Mouse (Mus musculus) kidney, adult 8-10 months (tissue): ENCODE results near the gene Cx3cl1.

ENCODE experiments used
- DNase-seq, 2 experiments: peaks; one replicate each; pipeline ENCODE4 v3.0.0; 2022

Cx3cl1 gene

DNA sequence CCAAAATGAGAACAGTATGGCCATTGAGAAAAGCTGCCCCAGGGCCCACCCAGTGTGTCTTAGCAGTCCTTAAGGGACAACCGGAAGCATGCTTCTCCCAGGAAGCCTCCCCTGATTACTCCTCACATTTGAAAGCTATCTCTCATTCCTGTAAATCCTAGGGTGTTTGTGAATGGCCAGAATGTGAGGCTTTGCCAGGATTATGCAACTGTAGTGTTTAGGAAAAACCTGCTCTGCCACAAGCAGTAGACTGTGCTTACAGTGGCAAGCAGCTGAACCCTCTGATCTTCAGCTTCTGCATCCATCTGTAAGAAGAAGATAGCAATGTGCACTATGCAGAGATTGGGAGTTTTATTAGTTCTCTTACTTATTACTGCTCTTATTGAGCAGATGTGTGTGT, 2.8 kb downstream of the Cx3cl1 start:
- DNase-seq = no peak

DNA sequence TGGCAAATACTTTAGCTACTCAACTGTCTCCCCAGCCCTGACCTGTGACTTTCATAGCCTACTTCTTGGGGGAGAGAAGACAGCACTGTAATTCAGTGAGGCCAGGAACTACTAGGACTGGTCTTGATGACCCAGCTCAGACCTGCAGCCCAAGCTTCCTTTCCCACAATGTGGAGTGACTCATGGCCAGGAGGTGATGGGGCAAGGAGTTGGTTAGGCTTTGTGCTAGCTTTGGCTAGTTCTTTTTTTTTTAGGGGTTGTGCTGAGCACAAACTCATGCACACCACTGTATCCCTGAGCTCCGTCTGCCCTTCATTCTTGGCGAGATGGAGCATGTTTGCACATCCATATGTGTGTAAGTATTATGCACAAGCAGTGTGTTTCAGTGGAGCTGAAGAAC, 4.5 kb downstream of the Cx3cl1 start:
- DNase-seq = no peak

DNA sequence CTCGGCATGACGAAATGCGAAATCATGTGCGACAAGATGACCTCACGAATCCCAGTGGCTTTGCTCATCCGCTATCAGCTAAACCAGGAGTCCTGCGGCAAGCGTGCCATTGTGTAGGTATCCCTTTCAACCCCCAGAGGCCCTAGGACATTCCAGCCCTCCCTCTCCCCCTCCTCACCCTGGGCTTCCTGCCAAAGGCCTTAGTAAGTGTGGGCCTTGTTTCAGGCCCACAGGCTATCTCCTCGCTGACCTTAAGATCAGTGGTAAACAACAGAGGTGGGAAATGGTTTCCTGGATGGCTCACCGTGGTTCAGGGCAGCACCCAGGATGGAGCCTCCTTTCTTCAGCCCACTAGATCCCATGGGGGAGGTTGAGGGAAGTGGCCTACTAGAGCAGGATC, 6.2 kb downstream of the Cx3cl1 start:
- no peak for DNase-seq

DNA sequence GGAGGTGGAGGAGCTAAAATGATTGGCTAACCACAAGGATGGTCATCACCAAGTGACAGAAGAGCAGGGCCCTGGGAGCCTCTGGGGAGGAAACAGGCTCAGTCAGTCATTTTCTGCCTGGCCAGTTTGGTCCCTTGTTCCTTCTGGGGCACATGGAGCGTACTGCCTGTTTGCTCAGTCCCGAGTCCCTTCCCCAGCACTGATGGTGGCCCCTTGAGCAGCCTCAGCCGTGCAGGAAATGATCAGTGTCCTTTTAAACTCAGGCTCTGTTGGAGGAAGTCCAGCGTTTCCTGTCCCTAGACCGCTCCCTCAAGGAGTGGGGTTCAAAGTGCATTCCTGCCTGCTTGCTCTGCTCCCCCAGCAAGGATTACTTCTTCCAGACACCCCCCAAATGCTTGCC, 6.7 kb downstream of the Cx3cl1 start:
- DNase-seq = peak; percentile 82 to 85

DNA sequence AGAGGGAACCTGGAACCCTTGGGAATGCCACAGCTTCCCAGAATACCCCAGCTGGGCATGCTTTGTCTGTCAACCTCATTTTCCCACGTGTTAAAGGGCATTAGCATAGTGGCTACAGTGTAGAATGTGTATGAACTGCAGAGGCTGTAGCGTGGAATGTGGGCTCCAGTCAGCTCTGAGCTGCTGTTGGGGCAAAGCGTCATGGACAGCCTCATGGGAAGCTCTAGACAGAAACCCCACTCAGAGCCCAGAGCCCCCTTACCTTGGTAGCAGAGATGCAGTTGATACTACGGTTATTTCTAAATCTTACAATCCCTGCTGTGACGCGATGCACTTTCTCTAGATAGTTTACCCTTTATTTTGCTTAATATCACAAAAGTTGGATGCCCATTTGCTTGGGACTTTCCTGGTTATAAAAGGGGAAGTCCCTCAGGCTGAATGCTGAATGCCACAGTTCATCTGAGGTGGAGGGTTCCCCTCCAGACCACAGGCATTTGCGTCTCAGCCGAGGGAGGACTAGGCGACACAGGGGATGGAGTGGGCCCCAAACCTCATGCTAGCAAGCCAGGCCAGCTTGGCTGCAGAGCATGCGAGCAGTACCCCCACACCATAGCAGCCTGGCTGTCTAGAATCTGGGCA, 7.2 kb downstream of the Cx3cl1 start:
- DNase-seq = no peak

DNA sequence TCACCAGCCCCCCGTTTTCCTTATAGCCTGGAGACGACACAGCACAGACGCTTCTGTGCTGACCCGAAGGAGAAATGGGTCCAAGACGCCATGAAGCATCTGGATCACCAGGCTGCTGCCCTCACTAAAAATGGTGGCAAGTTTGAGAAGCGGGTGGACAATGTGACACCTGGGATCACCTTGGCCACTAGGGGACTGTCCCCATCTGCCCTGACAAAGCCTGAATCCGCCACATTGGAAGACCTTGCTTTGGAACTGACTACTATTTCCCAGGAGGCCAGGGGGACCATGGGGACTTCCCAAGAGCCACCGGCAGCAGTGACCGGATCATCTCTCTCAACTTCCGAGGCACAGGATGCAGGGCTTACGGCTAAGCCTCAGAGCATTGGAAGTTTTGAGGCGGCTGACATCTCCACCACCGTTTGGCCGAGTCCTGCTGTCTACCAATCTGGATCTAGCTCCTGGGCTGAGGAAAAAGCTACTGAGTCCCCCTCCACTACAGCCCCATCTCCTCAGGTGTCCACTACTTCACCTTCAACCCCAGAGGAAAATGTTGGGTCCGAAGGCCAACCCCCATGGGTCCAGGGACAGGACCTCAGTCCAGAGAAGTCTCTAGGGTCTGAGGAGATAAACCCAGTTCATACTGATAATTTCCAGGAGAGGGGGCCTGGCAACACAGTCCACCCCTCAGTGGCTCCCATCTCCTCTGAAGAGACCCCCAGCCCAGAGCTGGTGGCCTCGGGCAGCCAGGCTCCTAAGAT, 7.9 kb downstream of the Cx3cl1 start:
- DNase-seq = no peak

DNA sequence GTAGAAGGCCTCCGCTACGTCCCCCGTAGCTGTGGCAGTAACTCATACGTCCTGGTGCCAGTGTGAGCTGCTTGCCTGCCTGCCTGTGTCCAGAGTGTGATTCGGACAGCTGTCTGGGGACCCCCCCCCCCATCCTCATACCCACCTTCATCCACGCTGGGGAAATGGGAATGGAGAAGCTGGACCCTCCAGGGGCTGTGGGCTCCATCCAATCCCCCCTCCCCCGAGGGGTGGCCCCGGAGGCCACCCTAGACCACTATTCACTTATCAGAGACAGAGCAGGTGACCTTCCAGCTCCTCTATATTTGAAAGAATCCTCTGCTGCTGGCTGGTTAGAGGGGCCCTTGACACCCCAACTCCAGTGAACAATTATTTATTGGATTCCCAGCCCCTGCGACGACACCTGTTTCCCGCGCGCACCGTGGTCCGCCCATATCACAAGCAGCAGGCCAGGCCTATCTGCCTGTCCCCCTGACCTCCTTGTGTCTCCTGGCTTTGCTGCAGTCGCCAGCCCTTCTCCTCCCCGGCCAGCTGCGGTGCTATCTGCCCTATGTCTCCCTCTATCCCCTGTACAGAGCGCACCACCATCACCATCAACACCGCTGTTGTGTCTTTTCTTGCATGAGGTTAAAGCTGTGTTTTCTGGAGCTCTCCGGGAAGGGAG, 8.8 kb downstream of the Cx3cl1 start:
- no peak for DNase-seq

DNA sequence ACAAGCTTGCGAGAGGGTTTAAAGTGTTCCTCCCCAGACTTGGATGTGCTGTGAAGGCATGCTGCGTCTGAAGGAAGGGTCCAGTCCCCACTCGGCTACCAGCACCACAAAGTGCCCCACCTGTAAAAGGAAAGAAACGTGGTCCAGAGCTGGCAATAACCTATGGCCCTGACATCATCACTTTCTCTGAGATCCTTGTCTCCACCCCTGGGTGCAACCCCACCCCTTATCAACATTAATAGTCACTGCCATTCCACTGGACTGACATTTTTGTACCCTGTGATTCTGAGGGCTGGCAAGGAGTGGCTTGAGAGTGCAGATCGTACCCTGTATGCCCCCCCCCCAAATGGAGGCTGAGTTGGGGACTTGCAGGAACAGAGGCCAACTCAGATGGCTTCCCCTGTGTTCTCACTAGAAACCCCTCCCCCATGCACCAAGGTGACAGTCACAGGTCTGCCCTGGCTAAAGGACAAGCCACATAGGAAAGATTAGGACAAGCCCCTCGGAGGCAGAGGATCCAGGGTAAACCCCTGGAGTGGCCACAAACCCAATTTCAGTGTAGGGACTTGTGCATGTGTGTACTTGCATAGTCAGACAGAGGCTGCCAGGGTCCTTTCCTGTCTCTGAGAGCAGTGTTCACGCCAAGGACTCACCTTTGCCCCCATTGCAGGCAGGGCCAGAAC, 9.5 kb downstream of the Cx3cl1 start:
- DNase-seq = no peak

DNA sequence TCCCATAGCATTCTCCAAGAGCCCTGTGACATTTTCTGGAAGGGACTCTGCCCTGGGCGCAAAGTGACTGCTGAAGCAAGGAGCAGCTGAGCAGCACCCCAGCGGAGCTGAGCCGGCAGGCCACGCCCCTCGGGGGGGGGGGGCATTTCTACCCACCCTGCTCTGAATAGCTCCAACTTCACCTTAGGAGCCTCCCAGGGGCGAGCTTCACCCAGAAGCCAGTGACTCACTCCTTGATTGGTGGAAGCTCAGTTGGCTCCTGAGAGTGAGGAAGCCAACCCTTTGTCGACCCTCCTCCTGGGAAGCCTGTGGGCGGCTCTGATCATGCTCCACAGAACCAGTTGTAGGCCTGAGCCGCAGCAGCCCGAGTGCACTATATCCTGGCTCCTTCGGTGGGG, 10.0 kb downstream of the Cx3cl1 start:
- DNase-seq = peak; percentile 89 to 93

DNA sequence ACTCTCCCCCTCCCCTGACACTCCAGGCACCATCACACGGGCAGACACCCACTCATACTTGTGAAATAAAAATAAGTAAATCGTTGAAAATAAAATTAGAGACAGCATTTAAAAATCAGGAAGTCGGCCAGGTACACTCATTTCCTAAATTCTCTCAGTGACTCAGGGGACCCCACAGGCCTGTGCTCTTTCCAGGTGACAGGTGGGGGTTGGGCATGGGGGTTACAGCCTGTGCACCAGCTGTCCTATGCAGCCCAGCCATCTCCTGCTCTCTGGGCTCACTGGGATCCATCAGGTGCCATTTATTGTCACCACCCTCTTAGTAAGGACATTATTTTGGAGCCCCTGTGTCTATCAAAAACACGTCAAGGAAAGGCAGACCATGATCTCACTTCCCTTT, 12.1 kb downstream of the Cx3cl1 start:
- DNase-seq = no peak

DNA sequence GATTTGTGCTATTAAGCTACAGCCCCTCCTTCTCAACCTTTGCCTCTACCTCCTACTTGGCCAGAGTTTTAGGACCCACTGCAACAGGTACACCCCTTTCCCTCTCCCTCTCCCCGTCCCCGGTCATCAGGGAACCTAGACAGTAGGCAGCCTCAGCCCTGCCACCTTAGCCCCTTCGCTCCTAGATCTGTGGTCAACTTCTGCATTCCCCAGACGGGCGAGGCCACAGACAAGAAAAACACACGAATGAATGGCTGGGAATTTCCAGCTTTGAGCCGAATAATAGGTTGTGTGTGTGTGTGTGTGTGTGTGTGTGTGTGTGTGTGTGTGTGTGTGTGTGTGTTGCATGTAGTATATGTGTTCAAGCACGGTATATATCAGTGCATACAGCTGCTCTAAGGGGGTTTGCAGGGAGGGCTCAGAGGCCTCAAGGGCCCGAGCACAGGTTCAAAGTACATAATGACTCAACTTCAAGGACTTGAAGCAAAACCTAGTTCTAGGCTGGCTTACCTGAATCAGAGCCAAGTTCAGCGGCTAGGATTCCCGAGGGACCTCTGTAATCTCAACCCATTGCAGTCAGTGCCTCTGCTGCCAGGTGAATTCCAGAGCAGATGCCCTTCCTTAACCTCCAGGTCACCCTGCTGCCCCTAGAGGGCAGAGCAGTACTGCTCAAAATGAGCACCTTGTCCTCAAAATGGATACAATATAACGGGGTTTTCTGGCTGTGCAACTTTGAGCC, 13.6 kb downstream of the Cx3cl1 start:
- peak; percentile 86 for DNase-seq

DNA sequence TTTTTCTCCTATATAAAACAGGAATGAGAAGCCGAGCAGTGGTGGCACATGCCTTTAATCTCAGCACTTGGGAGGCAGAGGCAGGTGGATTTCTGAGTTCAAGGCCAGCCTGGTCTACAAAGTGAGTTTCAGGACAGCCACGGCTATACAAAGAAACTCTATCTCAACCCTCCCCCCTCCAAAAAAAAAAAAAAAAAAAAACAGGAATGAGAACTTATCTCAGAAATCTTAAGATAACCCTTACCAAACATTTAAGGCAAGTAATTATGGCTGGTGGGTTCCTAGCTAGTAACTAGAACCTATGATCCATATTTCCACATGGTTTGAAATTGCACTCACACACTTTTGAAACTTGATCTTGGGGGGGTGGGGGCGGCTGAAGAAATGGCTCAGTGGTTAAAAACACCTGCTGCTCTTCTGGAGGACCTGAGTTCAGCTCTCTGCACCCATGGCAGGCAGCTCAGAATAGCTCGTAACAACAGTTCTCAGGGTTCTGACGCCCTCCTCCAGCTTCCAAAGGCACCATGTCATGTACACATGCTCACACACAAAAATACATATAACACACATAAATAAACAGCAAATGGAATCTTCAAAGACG, 14.3 kb downstream of the Cx3cl1 start:
- DNase-seq = no peak

DNA sequence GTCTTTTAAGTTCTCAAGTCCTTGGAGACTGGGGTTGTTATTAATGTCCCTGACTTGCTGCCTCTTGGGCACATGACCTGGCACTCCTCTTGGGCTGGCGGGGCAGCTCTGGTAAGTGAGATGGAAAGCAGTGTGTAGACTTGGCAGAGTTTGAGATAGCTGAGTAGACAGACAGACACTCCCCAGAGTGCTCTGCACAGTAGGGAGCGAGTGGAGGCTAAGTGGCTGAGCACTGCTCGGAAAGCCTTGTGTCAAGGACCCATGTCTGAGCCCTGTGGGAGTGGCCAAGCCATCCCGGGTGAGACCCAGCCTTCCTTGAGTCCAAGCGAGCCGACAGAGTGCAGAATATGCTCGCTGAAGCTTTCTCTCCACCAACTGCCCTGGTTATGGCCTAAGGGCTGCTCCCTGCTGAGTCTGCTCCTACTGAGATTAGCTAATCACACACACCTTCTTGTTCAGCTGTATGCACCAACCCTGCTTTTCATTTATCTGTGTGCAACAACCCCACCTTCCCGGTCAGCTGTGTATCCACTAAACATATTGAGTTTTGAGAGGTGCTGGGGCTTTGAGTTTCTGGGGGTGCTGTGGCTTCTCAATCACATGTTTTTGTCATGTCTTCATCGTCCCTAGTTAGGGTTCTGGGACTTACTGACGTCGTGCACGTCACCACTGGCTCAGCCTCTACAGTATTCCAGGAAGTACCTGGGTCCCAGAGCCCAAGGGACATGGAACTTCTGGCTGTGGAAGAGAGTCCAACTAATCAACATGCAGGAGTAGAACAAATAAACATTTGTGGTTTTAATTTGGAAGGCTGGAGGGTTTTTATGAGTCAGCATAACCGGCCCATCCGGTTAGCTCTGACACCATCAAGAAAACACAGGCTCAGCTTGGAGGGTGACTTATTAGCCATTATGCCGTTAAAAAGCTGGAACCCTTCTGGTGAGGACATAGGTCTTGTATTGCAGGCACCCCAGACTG, 16.0 kb downstream of the Cx3cl1 start:
- DNase-seq = peak; percentile 55 to 83

DNA sequence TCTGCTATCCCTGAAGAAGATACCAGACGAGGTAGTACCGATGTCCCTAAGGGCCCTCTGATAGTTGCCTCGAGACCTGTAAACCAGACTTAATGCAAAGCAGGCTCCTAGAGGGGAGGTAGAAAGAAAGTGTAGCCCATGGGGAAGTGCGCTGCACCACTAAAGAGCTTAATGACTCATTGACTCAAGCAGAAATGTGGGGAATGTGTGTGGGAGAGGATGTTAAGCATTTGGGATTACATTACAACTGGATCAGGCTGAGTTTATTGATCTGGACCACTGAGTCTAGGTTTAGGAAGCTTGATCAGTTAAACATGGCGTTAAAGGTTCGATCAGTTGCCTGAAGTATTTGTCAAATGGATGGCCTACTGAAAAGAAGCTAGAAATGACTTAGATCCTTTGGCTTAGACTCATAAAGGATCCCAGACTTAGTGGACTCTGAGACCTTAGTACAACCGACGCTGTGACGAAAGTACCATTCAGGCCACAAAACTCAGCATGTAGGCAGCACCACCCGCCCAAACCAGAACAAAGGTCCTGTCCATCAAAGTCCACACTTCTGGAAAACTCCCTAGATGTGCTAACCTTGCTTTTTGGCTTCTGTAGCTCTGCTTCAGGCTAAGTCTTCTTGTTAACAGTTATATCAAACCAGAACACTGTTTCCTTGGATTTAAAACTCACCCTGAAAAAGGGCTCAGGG, 17.6 kb downstream of the Cx3cl1 start:
- DNase-seq = peak in 1 of 2 experiments; percentile 57

DNA sequence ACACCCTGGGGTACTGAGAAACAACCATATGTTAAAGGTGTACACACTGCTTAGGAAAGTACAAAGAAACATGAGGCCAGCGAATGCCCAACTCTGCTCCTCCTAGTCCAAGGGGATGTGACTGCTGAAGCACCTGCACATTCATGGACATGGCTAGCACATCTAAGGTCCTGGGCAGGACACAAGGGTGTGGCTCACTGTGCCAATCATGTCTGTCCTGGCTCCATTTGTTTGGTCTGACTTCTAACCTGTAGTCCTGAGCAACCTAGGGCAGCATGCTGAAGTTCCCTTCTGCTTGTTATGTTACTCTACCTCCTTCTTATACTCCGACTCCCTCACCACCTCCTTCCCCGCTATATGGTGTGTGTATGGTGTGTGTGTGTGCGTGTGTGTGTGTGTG, 22.6 kb downstream of the Cx3cl1 start:
- no peak for DNase-seq

DNA sequence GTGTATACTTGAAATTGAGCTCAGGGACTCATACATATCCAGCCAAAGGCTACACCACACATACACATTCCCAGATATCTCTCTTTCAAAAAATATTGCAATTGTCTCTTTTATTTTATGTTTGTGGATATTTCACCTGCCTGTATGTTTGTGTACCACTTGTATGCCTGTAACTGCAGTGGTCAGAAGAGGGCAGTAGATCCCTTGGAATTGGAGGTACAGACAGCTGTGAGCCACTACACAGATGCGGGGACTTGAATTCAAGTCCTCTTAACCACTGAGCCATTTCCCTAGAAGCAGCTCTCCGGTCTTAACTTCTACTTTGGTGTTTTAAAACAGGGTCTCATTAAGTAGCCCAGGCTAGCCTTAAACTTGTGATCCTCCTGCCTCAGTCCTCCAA, 23.0 kb downstream of the Cx3cl1 start:
- DNase-seq = no peak

DNA sequence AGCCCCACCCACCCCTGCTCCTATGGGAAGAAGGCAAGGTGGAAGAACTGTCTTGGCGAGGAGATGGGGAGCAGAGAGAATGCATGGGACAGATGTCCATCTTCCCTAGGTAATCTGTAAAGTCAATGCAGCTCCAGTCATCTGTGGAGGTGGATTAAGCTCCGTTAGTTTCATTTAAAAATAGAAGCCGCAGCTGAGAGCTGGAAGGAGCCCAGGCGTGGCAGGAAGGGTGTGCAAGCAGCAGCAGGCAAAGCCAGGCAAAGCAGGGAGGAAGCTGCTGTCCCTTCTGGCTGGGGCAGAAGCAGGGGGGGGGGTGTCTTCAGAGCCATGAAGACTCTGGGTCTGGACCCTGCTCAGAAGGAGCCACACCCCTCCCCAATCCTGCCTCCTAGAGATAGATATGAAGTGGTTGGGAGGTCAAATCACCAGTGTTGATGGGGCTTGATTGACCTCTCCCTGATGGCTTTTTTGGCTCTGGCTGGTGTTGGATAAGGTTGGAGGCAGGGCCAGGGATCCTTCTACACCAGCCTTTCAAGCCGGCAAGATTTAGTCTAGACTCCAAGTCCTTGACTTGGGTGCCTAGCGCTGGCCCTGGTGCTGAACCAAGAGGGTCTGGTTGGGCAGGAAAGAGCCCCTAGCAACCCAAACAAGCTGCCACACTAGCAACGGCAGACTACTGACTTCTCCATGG, 28.6 kb downstream of the Cx3cl1 start:
- DNase-seq = no peak

DNA sequence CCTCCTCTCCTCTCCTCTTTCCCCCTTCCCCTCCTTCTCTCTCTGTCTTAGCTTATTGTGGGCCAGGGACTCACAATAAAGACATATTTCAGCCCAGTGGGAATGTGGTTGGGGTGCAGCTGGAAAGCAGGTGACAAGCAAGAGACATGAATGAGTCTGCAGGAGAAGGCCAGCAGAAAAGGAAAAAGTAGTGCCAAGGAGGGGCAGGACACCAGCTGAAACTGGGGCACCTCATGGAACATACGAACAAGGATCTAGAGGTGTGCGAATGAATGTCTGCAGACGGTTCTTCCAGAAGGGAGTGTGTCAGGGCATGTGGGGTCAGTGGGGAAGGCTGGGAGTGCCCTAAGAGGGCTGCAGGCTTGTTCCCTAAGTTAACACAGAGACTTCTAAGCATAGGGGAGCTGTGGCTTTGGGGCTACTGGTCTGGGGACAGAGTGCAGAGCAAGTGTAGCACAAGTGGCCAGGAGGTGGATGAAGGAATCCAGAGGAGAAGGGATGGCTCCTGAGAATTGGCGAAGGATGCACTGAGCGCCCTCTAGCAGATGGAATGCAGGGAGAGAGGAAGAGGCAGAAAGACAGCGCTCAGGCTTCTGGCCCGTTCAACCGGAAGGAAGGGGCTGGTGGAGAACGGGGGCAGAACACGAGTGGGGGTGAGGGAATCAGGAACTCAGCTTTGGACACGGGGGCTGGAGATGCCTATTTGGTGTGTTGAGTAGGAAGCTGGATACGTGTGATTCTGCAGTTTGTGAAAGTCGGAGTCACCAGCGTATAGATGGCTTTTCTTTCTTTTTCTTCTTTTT, 29.7 kb downstream of the Cx3cl1 start:
- peak in 1 of 2 experiments; percentile 76 for DNase-seq

DNA sequence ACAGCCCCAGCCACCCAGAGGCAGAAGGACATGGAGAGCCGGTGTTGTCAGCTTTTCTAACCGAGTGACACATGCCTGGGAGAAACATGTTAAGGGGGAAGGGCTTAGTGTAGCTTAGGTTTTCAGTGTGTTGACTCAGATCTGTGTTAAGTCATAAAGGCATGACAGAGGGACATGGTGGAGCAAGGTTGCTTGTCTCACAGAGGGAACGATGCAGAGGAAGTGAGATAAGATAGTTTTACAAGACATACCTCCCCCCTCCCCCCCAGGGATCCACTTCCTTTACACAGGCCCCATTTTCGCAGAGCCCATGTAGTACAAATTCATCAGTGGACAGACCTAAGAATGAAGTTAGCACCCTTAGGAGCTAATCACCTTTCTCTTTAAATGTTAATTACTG, 30.6 kb downstream of the Cx3cl1 start:
- no peak for DNase-seq
